Mouse (Mus musculus): ENCODE measurements at regions not wholly inside any gene's neighbourhood (a gene's known extent, or its start where the extent isn't known, plus 50 kb on each side); places are given as distances from the start of the nearest gene placed in this dataset.

DNA sequence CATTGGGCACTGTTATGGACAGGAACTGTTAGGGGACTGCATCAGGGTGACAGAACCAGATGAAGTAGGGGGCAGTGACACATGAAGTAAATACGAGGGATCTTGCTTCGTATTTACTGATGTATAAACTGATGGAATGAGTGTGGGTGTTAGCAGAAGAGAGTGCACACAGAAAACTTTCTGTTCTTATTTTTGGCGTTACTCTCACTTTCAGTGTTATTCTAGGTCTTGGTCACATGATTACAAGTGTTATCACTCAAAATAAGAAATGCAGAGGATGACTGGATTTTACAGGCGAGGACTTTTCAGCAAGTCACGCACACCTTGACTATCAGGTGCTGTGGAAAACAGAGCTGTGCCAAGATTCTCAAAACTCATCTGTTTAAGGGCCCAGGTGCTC lies 185.6 kb upstream of the Arhgap24 start:
- DNase-seq, result no peak

DNA sequence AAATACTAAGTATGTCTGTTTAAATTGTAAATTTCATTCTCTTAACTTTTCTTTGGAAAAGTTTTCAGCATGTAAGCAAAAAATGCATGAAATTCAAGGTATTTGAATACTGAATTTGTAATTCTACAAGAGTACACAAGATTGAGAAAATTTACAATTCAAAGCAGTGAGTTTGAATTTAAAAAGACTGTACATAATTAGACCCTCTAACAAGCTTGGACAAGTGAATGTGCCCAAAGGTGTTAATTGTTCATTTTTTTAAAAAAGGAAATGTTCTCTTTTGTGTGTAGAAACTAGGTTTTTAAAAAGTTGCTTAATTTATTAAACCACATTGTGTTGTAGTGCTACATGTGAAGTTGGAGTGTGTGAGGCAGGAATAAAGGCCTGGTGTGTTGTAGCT lies 174.9 kb upstream of the Arhgap24 start:
- DNase-seq, result no peak

DNA sequence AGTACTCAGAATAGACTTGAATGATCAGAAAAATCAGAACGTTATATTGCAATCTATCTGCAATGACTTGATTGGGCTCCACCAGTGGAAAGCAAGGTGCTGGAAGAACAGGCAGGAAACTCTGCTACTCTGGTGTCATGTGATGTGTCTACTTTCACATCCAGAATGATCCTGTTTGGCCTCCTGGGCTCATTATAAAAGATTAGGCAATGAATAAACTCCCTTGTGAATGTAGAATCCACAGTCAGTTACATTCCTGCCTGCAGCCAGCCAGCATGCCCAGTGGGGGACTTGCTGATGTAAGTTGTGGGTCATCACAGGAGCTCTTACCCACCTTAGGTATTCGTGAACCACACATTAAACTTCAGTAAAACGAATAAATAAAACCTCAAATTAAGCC lies 174.5 kb upstream of the Arhgap24 start:
- no peak for DNase-seq

DNA sequence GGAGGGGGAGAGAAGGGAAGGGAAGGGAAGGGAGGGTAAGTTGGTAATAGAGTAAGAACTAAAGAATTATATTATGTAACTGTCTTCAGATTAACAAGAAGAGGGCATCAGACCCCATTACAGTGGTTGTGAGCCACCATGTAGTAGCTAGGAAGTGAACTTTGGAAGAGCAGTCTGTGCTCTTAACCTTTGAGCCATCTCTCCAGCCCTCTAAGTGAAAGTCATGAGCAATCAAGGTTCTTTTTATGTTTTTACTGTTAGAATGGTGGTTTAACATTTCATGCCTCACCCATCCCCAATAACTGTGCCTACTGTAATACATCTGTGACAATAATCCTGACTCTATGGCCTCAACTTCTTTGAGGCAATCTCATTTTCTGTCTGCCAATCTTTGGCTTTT lies 169.6 kb upstream of the Arhgap24 start:
- DNase-seq, result no peak

DNA sequence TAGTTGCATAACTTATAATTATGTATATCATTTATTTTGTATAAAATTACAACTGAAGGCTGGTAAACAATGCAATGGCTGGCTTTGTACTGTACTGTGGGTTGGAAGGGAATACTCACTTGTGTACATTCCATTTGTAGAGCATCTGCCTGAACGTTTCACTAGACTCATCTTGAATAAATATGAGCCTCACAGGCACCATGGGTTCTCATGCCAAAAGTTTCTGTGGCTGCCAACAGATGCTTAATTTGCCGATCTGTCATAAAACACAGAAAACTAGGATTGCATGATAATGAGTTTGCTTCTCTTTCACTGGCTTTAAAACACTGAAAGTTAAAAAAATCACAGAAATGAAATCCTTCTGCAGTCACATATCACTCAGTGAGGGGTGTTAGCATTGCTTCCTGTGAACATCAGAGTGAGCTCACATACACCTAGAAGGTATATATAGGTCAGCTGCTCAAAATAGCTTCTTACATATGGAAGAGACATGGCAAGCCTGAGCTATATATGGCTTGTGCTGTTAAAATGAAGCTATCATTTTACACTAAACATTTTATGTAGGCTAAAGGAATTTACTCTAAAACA lies 152.9 kb upstream of the Arhgap24 start:
- DNase-seq, result no peak

DNA sequence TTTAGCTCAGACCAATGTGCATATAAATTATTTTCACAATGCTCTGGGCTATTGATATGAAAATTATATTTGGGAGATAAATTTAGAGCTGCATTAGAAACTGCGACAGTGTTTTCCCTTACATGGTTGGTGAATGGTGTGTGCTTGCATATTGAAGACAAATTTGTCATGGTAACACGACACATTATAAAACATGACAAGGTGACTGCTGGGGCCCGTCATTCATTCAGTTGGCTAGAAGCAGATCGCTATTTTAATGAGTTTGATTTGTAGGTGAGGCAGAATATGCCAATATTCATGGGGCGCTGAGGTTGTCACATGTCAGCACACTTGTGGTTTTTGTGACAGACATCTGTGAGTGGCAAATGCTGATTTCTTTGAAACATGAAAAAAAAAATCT lies 147.3 kb upstream of the Arhgap24 start:
- no peak for DNase-seq

DNA sequence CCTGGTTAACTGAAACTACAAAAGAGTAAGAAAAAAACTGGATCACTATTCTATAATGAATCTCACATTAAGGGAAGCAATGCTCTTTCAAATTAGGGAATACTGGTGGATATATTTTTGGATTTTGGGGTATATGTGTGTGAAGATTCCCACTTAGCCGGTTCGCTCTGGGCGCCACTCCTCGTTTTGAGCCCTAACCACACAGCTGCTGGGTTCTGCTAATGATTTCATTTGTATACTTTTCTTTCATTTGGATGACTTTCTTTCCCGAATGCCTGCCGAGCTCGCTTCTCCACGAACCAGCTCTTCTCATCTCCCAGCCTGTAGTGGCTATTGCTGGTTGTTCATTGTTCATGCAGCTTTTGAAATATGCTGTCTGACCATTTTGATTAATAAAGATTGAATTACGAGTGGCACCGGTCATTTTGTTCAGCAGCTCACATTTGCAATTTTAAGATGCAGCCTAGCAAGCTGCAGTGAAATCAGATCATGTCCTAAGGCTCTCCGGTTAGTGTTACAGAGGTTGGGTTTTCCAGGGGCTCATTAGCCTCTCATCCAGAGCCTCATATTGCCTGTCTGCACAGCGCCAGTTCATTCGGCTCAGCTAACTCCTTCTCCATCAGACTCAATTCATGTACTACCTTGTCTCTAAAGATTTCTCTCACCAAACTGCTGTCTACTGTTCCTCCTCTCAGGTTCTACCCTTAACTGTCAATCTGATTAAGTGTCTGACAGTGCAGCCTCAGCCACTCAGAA lies 146.6 kb upstream of the Arhgap24 start:
- no peak for DNase-seq

DNA sequence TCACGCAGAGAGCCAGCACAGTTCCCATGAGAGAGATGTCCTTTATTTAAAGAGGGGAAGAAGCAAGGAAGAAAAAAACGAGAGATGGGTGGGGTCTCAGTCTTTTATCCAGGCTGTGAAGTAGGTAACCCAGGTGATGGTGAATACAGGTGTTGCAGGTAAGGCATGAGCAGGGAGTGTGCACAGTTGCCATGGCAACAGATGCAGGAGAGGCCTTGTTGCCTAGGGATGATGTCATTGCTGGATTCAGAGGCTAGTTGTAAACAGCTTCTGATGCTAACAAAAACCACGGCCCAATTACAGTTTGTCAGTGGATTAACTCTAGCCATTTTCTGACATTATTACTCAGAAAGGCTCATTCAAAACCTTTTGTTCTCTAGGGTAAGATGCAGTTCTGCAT lies 114.7 kb upstream of the Arhgap24 start:
- DNase-seq, result no peak

DNA sequence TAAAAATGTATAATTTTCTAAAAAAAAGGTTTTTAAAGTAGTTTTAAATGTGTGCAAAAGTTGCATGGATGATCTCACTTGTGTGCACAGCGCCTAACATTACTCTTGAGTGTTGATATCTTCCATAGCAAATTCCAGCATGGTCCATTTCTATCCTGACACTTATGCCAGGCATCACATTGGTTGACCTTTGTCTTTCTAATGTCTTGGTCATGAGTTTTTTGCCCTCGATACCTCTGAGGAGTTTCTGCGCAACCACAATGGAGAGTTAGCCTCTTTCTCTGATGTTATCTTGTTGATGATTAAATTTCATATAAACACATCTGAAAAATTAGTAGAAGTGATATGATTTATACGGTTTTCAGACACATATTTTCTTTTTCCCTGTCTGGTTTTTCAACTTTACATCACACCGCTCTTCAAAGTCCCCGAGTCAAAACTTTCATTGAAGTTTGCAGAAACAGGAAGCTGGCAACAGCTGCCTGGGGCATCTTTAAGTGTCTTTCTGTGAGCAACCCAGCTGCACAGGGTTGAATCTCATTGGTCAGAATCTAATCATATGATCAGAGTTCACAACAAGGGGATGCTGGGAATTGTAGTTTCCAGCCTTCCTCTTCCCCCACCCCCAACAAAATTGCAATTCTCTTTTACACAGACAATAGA lies 107.8 kb upstream of the Arhgap24 start:
- peak; percentile 39 for DNase-seq

DNA sequence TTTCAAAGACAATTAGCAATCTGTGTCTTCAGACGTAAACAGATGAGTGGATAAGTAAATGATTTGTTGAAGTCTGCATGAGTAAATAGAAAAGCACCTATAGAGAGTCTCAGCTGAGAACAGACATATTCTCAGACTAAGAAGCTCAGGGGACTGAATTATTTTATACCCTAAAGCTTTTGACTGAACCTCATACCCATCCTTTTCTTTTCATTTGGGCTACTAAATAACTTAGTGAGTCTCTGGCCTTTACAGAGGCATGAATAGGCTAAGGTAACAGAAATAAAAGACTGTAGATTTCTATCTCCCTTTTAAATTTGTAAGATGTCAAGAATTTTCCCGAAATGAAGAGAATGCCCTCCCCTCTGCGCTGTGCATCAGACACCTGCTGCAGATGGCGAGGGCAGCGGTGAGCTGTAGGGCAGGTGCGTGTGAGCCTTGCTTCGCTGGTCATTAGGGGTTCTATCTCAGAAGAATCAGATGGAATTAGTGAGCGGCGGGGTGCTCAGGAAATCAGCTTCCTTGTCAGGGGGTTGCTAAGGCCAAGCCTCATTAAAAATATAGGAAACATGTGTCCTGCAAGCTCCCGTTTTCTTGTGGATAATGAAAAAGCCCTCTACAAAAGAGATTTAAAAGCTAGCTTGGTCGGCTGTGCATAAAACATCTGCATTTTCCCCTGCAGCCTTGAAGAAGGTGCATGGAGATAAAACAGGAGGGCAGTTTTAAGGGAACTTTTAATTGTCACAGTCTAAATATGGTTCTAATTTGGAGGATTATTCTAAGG lies 107.0 kb upstream of the Arhgap24 start:
- no peak for DNase-seq

DNA sequence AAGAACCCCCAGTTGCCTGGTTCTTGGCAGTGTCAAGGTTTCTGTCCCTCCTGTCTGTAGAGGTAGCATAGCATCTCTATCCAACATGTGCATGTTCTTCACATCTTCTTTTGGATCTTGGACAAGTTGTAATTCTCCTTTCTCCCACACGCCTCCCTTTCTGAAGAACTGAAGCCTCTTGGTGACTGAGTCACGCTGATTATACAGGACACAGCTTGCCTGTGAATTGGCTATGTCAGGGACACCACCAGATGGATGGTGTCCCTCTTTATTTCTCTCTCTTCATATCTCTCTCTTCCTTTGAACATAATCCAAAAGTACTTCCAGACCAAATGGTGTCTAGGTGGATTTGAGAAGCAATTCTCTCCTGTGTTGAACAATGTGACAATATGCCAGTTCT lies 105.9 kb upstream of the Arhgap24 start:
- no peak for DNase-seq

DNA sequence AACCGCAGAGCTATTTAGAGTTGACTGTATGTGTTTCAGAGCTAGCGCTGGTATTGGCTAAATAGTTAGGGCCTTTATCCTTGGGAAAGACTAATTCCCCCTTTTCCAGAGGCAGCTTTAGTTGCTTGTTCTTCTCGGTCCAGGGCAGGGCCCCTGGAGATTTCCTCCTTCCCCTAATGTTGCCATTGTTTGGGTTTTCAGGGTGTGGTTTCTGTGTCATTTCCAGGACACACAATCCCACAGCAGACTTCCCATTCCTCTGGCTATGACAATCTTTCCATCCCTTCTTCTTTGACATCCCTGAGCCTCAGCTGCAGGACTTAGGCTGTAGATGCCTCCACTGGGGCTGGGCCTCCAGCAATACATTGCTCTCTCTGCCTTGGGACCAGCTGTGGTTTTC lies 87.2 kb upstream of the Arhgap24 start:
- DNase-seq, result no peak

DNA sequence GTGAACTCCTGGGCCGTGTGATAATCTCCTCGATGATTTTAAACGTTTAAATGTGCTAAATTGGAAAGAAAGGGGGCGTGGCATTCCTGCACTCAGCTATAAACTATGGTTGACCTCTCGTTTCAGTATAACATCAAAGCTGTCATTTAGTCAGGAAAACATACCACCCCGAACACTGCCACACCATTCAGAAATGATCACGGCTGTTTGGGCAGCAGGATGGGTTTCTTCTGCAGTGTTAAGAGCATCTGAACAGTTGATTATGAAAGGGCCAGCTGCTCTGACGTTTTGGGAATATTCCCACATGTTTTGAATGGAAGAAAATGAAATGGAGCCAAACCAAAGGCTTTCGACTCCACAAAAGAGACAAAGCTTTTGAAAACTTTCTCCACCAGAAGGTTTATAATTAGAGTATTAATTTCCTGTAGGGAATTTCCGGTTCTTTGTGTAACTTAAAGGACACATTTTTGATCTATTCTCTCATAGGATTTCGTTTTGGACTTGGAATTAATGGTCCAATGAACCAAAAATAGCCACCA lies 85.5 kb upstream of the Arhgap24 start:
- DNase-seq, result no peak

DNA sequence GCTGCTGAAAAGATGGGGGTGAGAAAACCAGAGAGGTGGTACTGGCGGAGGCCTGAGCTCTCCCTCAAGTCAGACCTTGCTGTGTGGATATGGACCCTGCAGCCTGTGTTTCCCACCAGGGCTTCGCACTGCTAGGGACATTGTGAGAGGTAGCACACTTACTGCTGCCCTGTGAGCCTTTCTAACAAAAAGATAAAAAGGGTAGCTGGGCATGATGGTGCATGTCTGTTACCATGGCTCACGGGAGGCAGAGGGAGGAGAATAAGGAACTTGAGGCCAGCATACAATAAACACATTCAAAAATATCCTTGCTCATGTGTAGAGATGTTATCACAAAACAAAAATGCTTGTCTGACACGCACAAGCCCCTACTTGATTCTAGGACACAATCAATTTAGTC lies 82.2 kb upstream of the Arhgap24 start:
- no peak for DNase-seq

DNA sequence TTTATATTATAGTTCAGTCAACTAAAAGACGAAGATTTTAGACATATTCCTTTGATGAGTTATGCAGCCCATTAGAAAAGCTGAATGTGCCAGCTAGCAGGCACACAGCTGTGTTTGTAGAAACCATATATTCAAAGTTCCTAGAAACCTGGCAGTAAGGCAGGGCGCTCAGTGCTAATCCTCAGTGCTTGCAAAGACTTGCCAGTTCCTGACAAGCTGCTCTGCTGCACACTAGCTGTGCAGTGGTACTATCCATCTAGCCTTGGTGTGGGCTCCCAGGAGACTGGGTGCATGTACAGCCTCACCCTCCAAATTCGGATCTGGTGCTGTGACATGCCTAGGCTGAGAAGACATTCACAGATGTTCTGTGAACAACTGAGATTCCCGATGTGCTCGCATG lies 63.5 kb upstream of the Arhgap24 start:
- DNase-seq, result no peak

DNA sequence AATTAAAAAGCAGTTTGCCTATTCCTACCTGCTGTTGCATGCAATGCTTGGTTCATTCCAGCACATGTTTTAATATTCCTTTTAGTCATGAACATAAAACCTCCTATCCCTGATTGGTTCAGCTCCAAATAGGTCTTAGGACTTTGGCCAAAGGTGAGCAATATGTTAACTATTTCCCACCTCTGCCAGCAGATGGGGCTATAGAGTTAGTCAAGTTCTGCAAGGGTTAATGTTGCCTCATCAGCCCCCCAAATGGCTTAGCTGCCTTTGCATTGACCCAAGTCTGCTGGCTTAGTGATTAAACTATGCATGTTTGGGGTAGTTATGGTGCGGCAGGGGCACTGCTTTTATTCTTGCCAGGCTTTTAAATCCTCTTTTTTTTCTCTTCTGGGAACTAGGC lies 62.1 kb upstream of the Arhgap24 start:
- DNase-seq, result peak; percentile 28

DNA sequence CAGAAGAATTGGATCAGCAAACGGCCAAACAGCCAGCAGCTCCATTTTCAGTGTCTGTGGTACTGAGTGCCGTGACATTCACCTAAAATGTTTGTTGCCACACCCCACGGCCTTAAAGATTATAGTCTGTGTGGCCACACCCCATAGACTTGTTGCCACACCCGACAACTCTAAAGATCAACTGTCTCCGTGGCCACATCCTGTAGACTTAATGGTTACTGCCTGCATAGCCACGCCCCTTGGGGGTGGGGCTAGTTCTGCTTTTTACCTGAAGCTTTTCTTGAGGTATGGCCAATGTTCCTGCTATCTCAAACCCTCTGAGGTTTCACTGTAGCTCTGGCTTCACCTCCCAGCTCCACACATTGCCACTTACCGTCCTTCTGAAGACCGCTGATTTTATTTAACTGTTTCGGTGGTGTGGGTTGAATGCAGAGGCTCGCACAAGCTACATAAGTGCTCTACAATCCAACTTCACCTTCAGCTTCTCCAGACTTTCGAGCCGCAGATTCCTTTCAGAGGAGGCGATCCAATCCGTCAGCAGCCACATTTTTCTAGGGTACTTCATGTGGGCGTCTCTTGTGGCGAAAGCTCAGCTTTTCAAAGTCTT lies 56.5 kb upstream of the Arhgap24 start:
- no peak for DNase-seq

DNA sequence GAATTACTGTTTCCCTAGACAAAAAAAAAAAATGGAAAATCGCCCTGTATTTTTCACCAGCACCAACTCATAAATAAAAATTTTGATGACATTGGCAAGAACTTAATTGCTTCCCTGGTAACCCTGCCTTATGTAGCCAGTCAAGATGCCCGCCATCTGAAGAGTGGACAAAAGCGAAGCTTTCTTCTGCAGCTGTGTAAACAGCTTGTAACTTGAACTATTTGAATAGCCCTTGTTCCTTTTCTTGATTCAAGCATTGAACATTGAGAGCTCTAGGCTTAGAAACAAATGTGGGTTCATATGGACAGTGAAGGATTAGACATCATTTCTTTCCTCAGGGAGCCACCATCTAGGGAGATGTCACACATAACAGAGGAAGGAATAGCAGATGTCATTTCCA lies 52.9 kb upstream of the Arhgap24 start:
- no peak for DNase-seq
